Mouse (Mus musculus) lung, postnatal 25 days (tissue): ENCODE data around the gene Tldc1.

Experiments used
- DNase-seq: peaks from one replicate; pipeline ENCODE4 v3.0.0; 2022; ENCODE audit warnings: low spot score

Gene Tldc1

DNA sequence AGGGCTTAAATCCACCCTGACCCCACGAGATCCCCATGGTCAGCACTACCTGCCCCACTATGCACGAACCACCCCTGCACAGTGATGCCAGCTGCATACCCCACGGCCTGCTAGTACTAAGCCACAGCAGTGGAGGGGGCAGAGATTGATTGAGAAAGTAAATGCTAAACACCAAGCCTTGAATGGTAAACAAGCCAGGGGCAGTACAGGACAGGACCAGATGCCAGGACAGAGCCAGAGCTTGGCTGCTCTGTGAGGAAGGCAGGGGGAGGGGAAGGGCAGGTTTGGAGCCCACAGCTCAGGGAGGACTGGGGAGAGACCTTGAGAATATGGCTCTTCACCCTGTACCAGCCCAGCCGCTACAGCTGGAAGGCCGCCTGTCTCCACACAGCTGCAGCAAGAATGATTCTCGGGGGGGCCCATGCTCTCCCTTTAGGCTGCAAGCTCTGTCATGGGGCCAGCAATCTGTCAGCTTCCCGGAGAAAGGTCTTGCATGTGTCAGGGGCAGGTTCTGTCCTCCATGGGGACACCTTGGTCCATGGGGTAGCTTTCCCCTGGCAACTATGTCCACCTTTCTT is 1.5 kb downstream of the Tldc1 start:
- no peak for DNase-seq

DNA sequence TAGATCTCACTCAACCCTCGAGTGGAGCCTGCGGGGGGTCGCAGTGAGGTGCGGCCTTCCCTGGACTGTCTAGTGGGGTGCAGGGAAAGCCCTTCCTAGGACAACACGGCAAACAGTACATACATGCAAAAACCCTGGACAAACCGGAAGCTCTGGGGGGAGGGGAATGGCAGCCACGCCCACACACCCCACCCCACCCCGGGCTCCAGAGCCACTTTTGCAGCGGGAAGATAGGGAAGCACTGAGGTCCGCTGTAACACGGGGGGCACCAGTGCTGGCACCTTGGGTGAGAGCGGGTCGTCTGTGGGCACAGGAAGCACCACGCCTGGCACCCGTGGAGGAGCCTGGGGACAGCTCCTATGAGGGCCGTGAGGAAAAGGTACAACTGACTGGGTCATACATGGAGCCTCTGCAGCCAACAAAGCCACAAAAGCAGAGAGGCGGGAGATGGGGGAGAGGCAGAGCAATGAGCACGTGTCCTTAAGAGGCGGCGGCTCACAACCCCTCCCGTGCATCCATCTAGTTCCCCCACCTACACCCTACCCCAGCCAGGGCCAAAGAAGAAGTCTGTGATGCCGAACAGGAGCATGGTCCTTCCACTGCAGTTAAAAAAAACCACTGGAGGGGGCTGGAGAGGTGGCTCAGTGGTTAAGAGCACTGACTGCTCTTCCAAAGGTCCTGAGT is 12.3 kb downstream of the Tldc1 start:
- no peak for DNase-seq

DNA sequence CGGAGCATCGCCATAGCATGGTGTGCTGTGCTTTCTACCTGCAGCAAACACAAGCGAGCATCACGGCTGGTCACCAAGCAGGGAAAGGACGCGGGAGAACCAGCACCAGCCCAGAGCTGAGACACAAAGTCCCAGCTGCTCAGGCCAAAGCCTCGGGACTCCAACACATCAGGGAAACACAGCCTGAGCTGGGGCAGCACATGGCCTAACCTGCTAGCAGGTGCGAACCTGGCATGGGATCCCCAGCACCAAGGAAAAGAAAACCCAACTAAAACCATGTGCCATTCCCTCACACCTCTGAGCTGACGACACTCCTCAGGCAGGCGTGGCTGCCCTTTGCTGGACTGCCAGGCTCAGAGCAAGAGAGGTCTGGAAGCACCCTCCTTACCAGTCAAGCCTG is 12.9 kb downstream of the Tldc1 start:
- DNase-seq = no peak

DNA sequence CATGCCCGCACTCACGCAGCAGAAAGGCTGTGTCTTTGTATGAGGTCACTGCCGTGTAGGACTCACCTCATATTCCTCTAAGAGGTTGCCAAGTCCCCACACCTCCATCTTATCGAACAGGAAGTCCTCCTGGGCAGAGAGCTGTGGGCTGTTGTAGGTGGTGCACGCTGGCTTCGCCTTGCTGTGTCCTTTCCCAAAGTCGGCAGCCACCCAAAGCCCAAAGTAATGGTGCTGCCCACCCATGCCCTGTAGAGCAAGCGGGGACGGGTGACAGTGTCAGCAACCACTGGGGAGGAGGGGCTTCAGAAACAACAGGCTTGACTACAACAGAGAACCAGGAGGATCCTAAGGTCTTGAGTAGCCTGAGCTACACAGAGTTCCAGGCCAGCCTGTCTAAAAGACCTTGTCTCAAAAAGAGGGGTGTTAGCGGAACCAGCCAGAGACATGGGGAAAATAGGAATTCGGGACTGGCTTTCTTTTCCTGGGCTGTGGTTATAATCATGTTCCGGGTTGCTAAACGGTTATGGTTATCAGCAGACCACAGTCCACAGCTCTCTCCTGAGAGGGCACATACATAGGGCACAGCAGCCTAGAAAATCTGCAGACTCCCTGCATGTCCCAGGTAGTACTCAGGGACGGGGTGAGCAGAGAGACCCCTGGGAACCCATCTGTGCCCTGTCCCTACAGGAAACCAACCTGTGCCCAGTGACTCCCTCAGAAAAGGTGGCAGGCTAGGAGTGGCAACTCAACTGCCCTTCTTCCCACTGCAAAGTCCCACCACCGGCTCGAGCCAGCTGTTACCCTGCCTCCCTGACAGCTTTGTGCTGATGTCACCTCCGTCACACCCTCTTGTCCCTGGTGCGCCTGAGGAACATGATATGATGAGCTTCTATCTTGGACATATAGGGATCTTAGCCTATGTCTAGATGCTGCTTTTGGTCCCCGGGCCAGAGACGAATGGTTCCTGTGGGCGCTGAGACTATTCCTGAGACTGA is 15.7 kb downstream of the Tldc1 start:
- no peak for DNase-seq

DNA sequence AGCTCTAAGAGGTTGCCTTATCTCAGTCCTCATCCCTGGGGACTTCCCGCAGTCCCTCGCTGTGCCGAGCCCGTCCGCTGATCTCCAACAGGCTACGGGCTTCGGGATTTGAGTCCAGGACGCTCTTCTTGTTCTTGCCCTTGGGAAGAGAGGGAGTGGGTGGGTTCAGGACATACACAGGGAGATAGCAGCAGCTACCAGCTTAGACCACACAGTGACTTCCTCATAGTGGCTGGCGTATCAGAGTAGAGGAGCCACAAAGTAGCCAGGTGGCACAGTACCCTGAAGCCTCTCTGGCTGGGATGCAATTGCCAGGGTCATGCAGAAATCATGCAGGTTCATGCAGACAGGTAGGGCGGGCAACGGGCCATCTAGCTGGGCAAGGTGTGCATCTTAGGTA is 16.5 kb downstream of the Tldc1 start:
- DNase-seq = no peak

DNA sequence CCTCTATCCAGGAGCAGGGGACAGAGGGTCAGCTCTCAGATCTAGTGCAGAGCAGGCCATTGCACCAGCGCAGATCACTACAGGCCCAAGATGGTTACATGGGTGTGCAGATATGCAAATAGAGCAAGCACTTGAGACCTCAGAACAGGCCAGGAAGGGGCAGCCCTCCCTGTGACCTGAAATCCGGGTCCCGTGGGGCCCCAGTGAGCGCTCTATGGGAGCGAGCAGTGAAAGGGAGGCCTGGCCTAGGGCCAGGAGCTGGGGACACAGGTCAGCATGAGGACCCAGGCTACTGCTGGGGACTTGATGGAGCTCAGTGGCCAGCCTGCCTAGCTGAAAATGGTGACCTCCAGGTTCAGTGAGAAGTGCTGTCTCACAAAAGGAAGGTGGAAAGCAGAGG is 21.7 kb downstream of the Tldc1 start:
- DNase-seq = no peak

DNA sequence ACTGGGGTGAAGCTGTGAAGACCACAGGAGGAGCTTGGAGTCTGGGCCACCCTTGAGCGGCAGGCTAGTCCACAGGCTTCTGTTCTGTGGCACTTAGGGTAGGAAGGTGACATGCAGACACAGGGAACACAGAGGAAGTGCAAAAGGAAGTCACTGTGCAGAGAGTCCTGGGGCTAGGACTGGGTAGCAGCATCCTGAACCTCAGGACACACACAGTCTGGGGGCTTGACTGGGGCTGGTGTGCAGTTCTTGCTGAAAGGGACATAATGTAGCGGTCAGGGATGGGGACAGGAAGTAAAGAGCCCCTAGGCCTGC is 22.1 kb downstream of the Tldc1 start:
- DNase-seq = no peak

DNA sequence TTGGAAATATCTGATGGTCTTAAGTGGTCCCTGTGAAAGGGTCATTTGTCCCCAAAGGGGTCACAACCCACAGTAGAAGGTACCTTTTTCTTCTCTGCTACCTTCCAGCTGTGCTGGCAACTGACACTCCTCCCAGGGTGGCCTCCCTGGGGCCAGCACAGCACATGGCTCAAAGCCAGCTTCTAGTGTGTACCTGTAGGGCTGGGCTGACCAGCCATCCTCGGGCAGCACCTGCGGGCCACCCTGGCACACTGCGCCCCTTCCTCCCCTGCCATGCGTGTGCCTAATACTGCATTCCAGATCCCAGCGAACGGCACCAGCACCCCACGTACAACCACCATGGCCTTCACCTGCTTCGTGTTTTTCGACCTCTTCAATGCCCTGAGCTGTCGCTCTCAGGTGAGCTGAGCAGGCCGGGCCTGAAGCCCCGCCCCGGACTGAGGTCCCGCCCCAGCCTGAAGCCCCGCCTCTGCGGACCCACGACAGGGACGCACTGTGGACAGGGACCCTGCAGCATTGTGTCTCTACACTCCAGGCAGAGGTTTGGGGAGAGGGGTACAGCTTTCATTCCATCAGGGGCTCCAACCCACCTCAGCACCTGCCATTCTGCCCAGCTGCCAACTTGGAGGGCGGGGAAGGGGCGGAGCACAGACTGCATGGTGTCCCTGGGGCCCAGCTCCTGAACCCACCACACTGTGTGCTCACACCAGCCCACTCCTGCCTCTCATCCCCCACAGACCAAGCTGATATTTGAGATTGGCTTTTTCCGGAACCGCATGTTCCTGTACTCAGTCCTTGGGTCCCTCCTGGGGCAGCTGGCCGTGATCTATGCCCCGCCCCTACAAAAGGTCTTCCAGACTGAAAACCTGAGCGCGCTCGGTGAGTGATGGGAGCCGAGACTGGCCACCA is 22.7 kb downstream of the Tldc1 start:
- DNase-seq = no peak

DNA sequence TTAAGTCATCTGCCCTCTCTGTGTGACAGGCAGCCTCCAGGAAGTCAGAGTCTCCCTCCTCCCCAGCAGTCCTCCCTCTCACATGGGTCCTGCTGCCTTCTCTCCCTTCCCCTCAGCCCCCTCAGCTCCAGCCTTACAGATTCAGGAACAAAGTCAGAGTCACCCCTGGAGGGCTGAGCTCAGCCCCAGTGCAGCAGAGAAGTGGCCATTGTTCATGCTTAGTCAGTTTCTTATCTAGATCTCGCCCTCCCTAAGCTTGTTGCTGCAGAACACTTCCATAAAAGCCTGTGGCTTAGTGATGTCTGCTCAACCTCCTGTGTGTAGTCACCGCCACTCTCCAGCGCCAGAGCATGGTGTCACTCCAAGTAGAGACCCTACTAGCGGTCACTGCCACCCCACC is 33.6 kb downstream of the Tldc1 start:
- DNase-seq = no peak

DNA sequence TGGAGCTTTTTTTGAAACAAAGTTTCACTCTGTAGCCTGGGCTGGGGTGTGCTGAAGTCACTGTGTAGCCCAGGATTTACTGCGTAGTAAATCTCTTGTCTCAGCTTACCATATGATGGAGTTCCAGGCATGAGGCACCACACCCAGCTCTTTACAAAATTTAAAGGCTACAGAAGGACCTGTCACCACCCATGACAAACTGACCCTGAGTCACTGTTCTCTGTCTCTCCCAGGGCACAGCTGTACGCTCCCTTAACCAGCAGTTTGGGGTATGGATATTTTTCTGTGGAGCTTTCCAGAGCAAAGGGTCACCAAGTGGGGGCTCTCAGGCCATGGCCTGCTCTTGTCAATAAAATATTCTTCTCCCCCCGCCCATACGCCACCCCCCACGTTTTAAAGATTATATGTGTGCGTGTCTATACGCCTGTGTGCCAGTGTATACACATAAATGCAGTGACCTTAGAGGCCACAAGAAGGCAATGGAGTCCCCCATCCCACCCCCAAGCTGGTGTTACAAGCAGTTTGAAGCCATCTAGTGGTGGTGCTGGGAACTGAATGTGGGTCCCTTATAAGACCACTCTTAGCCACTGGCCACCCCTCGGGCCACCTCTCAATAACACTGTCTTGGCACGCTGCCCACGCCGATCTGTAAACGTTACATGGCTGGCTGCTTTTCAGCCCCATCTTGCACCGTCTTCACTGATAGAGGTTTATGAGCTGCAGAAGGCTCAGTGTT is 34.8 kb downstream of the Tldc1 start:
- DNase-seq = peak; percentile 63

DNA sequence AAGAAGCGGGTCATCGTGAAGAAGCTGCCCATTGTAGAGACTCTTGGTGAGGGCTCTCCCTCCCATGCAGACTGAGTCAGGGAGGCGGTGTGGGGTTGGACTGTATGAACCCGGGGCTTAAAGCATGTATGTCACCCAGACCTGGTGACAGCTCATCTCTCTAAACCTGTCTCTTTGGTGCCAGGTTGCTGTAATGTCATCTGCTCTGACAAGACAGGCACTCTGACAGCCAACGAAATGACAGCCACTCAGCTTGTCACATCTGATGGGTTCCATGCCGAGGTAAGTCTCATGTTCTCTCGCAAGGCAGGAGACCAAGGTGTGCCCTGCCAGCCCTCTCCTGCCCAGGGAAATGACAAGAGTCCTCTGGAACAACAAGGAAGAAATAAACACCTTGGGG is 35.8 kb downstream of the Tldc1 start:
- DNase-seq = no peak

DNA sequence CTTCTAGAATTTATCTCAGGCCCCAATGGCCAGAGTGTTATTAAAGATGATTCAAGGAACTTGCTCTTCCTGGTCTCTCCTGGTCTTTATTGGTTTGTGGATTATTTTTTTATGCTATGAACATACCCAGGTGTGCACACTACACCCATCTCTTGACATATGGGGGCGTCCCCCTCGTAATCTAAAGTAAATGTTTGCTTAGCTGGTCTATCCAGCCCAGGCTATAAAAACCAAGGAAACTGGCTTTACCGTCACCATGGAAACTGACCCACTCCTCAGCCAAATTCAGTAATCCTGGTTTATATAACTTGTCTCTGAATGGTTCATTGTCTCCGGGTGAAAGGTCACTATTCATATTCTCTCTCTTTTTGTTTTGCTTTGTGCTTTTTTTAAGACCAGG is 37.6 kb downstream of the Tldc1 start:
- no peak for DNase-seq

DNA sequence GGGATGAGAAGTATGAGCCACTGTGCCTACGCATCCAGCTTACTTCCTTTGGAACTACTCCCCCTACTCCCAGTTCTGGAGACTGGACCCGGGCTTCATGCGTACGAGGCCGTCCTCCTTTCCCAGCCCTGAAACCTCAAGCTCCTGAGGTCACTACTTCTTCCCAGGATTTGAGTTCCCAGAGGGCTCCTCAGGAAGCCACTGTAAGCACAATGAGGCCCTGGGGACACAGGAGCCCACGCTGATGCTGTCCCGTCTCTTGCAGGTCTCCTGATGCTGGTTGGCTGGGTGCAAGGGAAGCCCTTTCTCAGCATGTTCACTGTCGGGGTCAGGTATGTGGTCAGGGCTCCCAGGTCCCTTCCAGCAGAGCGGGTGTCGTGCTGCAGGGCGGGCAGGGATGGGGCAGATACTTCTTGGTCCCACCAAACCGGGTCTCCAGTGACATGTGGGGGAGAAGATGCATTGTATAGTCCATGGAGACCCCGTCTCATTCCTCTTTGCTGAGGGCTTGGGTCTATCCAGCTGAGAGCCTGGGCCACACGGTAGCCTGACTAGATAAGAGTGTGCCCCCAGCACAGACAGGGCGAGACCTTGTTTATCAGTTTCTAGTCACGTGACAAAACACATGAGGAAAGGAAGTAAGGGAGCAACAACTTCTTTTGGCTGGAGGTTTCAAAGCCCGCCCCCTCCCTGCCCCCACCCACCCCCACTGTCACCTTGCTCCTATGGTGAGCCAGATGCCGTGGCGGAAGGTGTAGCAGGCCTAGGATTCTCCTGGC is 39.9 kb downstream of the Tldc1 start:
- DNase-seq = no peak

DNA sequence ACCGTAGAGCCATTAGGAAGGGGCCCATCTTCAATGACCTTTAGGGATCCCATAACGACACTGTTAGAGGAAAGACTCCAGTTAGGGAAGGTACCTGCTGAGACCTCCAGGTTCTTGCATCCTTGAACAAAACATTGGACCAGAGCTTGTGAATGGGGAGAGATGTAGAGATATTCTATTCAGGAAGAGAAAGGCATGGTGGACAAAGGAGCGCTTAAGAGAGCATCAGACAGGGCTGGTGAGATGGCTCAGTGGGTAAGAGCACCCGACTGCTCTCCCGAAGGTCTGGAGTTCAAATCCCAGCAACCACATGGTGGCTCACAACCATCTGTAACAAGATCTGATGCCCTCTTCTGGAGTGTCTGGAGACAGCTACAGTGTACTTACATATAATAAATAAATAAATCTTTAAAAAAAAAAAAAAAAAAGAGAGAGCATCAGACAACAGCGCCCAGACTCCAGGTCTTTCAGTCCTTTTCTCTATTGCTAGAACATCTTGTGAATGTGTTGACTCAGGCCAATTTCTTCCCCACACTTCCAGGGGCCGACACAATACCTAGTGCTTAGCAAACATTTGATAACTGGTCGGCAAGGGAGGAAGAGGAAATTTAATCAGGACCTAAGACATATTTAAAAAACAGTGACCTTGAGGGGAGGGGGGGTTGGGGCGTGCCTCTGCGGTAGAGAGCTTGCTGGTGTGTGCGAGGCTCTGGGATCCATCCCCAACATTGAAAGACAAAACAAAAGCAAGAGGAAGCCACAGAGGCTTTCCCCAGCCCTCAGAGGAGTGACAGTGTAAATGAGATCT is 40.9 kb downstream of the Tldc1 start:
- no peak for DNase-seq

DNA sequence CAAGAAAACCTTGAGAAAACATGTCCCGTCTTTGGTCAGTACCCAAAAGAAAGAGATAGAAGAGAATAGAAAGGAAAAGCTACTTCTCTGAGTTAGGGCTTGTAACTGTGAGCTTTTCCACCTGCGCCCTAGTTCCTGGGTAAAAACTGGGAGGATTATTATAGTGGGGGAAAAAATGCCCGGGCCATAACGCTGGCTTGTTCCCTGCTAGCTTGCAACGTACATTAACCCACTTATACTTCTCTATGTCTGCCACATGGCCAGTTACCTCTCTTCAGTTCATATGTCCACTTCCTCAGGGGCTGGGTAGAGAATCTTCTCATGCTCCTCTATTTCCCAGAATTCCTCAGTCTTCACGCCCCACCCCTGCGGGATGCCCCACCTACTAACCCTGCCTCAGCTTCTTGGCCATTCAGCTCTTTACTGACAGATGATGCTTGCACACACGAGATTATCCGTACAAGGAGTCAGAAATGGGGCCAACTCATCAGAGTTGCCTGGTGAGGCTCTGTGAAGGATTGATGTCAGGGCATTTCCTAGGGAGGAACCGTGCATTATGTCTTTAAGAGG is 41.8 kb downstream of the Tldc1 start:
- no peak for DNase-seq

DNA sequence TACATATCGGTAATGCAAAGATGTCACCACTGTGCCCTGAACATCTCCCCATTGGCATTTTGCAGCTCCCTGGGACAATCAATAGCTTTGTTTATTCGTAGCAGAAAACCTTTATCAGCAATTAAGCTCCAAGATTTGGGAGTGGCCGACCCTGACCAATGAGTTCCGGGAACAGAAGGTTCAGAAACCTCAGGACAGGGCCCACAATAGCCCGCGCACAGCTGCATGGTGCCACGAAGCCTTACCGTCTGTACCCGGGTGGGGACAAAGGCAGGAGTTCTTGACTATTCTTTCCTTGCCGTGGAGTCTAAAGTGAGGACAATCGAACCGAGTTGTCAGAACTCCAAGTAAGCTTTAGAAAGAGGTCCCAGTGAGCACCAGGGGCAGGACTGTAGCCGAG is 46.1 kb downstream of the Tldc1 start:
- DNase-seq = no peak

DNA sequence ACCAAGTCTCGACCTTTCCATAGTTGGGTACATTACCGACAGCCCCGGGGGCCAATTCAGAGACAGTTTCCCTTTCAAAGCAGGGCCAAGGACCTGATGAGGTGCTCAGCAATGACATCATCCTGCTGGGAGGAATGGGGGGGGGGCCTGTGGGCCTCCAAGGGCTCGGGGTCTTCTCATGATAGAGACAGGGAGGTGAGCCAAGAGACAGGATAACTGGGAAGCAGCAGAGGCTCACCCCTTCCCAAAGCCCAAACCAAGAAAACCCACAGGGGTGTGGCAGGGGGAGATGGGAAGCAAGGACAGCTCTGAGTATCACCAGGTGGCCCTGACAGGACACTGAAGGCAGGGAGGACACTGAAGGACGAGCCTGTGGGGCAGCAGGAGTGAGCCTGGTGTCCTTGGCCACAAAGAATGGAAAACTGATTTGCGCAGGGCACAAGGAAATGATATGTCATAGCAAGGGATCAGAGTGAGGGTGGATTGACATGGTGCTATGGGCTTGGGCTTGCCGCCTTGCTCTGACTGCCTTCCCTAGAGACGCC is 49.8 kb downstream of the Tldc1 start:
- no peak for DNase-seq

DNA sequence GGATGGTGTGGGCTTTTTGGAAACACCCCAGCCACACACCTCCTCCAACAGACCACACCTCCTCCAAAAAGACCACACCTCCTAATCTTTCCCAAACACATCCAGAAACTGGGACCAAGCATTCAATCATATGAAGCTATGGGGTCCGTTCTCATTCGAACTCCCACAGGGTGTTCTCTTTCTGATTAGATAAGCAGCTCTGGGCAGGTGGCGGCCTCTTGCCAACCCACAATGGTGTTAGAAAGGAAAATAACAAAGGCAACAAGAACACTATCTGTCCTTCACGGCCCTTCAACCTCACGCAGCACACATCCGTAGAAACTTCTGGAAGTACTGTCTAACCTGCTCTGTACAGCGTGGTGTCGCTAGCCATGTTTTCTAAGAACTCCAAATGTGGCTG is 51.1 kb downstream of the Tldc1 start:
- no peak for DNase-seq

DNA sequence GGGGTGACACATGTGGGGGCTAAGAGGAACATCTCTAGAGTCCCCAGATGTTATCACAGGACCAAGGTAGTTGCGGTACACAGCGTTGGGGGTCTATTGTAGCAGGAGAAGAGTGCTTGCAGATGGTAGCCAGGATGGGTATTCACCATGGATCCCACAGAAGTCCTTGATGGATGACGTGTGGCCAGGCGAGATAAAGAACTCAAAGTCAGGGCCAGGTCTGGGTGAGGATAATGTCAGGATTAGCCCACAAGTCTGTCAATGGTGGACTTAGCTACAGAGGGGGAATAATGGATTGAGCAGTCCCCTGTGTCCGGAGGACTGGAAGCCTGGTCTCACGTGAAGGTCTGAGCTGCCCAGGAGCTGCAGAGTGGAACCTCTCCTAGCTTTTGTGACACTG is 53.6 kb downstream of the Tldc1 start:
- DNase-seq = no peak
